Mouse (Mus musculus): ENCODE measurements around the gene Noto. TPM values are rescaled to one million over a fixed set of nuclear protein-coding genes. Genes with fewer than 3 reads are reported as not detected.

Noto gene
- polyA plus RNA-seq, 1 experiment from 2014 or later, result not detected

- Histone ChIP-seq H3K4me2 (ENCODE audit: low read depth, severe bottlenecking) (no peak overlapping the region), H3K36me3 (ENCODE audit: control insufficient read depth, insufficient read depth, low read length) (no peaks in the 10 kb centered on the region), H3K27me3 (ENCODE audit: control insufficient read depth, insufficient read depth, low read length) (no peaks in the 10 kb centered on the region), H3K4me3 (ENCODE audit: low read depth, low read length) (no peak overlapping the region), H3K4me1 (ENCODE audit: control insufficient read depth, insufficient read depth, low read length) (no peaks in the 10 kb centered on the region), H3K9me3 (ENCODE audit: control insufficient read depth, low read length) (no peaks in the 10 kb centered on the region), H3K27ac (replicated peaks; ENCODE audit: low read depth, low read length) (no peak overlapping the region), H3K9ac (ENCODE audit: low read length) (no peak overlapping the region)
- 85% methylated on average over 5 of the region's 5 CpGs for WGBS
- DNase-seq (ENCODE audit: low spot score) (no peak), ATAC-seq (ENCODE audit: insufficient number of reproducible peaks, low FRiP score, low TSS enrichment, low read depth) (no peak)
Measured at GRCm38 (mm10) chr6:85433865-85434264, 10.2 kb downstream of the Noto start.

- no peak overlapping the region for H3K4me3 ChIP-seq (ENCODE audit: low read depth, low read length)
- no peaks in the 10 kb centered on the region for H3K9me3 ChIP-seq (ENCODE audit: control insufficient read depth, low read length)
- H3K4me1 ChIP-seq (ENCODE audit: control insufficient read depth, insufficient read depth, low read length), result no peaks in the 10 kb centered on the region
- no peak overlapping the region for H3K27ac ChIP-seq (replicated peaks; ENCODE audit: low read depth, low read length)
- 88% methylated on average over 1 of the region's 1 CpGs for WGBS
- DNase-seq (ENCODE audit: low spot score) (no peak), ATAC-seq (ENCODE audit: insufficient number of reproducible peaks, low FRiP score, low TSS enrichment, low read depth) (no peak)
- no peak overlapping the region for H3K4me2 ChIP-seq (ENCODE audit: low read depth, severe bottlenecking)
- H3K36me3 ChIP-seq (ENCODE audit: control insufficient read depth, insufficient read depth, low read length), result no peaks in the 10 kb centered on the region
- H3K27me3 ChIP-seq (ENCODE audit: control insufficient read depth, insufficient read depth, low read length), result no peaks in the 10 kb centered on the region
- H3K9ac ChIP-seq (ENCODE audit: low read length), result no peak overlapping the region
Measured at GRCm38 (mm10) chr6:85436204-85436603, 12.5 kb downstream of the Noto start.

GRCm38 (mm10) chr6:85436631-85437030 lies 12.9 kb downstream of the Noto start:
- Histone ChIP-seq H3K4me1 (ENCODE audit: control insufficient read depth, insufficient read depth, low read length) (no peaks in the 10 kb centered on the region), H3K4me2 (ENCODE audit: low read depth, severe bottlenecking) (no peak overlapping the region), H3K9me3 (ENCODE audit: control insufficient read depth, low read length) (no peaks in the 10 kb centered on the region), H3K4me3 (ENCODE audit: low read depth, low read length) (no peak overlapping the region), H3K36me3 (ENCODE audit: control insufficient read depth, insufficient read depth, low read length) (no peaks in the 10 kb centered on the region), H3K27ac (replicated peaks; ENCODE audit: low read depth, low read length) (no peak overlapping the region), H3K9ac (ENCODE audit: low read length) (no peak overlapping the region), H3K27me3 (ENCODE audit: control insufficient read depth, insufficient read depth, low read length) (no peaks in the 10 kb centered on the region)
- WGBS, result 90% methylated on average over 5 of the region's 6 CpGs
- ATAC-seq (ENCODE audit: insufficient number of reproducible peaks, low FRiP score, low TSS enrichment, low read depth) (no peak), DNase-seq (ENCODE audit: low spot score) (no peak)

GRCm38 (mm10) chr6:85441142-85441541 lies 17.5 kb downstream of the Noto start:
- DNase-seq (ENCODE audit: low spot score) (no peak), ATAC-seq (ENCODE audit: insufficient number of reproducible peaks, low FRiP score, low TSS enrichment, low read depth) (no peak)
- Histone ChIP-seq H3K36me3 (ENCODE audit: control insufficient read depth, insufficient read depth, low read length) (peaks cover 5% of the 10 kb centered on the region; the same call in 1 of the 2 replicates), H3K9me3 (ENCODE audit: control insufficient read depth, low read length) (no peaks in the 10 kb centered on the region), H3K27me3 (ENCODE audit: control insufficient read depth, insufficient read depth, low read length) (no peaks in the 10 kb centered on the region), H3K4me3 (ENCODE audit: low read depth, low read length) (no peak overlapping the region), H3K4me2 (ENCODE audit: low read depth, severe bottlenecking) (no peak overlapping the region), H3K27ac (replicated peaks; ENCODE audit: low read depth, low read length) (no peak overlapping the region), H3K4me1 (ENCODE audit: control insufficient read depth, insufficient read depth, low read length) (no peaks in the 10 kb centered on the region), H3K9ac (ENCODE audit: low read length) (no peak overlapping the region)
- WGBS, result 88% methylated on average over 4 of the region's 4 CpGs

- no peaks in the 10 kb centered on the region for H3K9me3 ChIP-seq (ENCODE audit: control insufficient read depth, low read length)
- DNase-seq (ENCODE audit: low spot score) (no peak), ATAC-seq (ENCODE audit: insufficient number of reproducible peaks, low FRiP score, low TSS enrichment, low read depth) (no peak)
- H3K36me3 ChIP-seq (ENCODE audit: control insufficient read depth, insufficient read depth, low read length), result peaks cover 10% of the 10 kb centered on the region
- no peak overlapping the region for H3K9ac ChIP-seq (ENCODE audit: low read length)
- H3K4me2 ChIP-seq (ENCODE audit: low read depth, severe bottlenecking), result no peak overlapping the region
- no peak overlapping the region for H3K27ac ChIP-seq (replicated peaks; ENCODE audit: low read depth, low read length)
- H3K4me3 ChIP-seq (ENCODE audit: low read depth, low read length), result no peak overlapping the region
- H3K27me3 ChIP-seq (ENCODE audit: control insufficient read depth, insufficient read depth, low read length), result no peaks in the 10 kb centered on the region
- 86% methylated on average over 3 of the region's 3 CpGs for WGBS
- no peaks in the 10 kb centered on the region for H3K4me1 ChIP-seq (ENCODE audit: control insufficient read depth, insufficient read depth, low read length)
Measured at GRCm38 (mm10) chr6:85443488-85444233, 20.0 kb downstream of the Noto start.

- Histone ChIP-seq H3K36me3 (ENCODE audit: control insufficient read depth, insufficient read depth, low read length) (peaks cover 10% of the 10 kb centered on the region), H3K4me1 (ENCODE audit: control insufficient read depth, insufficient read depth, low read length) (no peaks in the 10 kb centered on the region), H3K27me3 (ENCODE audit: control insufficient read depth, insufficient read depth, low read length) (no peaks in the 10 kb centered on the region), H3K27ac (replicated peaks; ENCODE audit: low read depth, low read length) (no peak overlapping the region), H3K4me2 (ENCODE audit: low read depth, severe bottlenecking) (no peak overlapping the region), H3K4me3 (ENCODE audit: low read depth, low read length) (no peak overlapping the region), H3K9ac (ENCODE audit: low read length) (no peak overlapping the region), H3K9me3 (ENCODE audit: control insufficient read depth, low read length) (no peaks in the 10 kb centered on the region)
- 91% methylated on average over 8 of the region's 8 CpGs for WGBS
- no peak for DNase-seq (ENCODE audit: low spot score)
- ATAC-seq (ENCODE audit: insufficient number of reproducible peaks, low FRiP score, low TSS enrichment, low read depth), result no peak
Measured at GRCm38 (mm10) chr6:85444266-85444965, 20.7 kb downstream of the Noto start.

- no peak for DNase-seq (ENCODE audit: low spot score)
- ATAC-seq (ENCODE audit: insufficient number of reproducible peaks, low FRiP score, low TSS enrichment, low read depth), result no peak
- Histone ChIP-seq H3K4me3 (ENCODE audit: low read depth, low read length) (no peak overlapping the region), H3K4me1 (ENCODE audit: control insufficient read depth, insufficient read depth, low read length) (no peaks in the 10 kb centered on the region), H3K9ac (ENCODE audit: low read length) (no peak overlapping the region), H3K27ac (replicated peaks; ENCODE audit: low read depth, low read length) (no peak overlapping the region), H3K9me3 (ENCODE audit: control insufficient read depth, low read length) (no peaks in the 10 kb centered on the region), H3K27me3 (ENCODE audit: control insufficient read depth, insufficient read depth, low read length) (no peaks in the 10 kb centered on the region), H3K4me2 (ENCODE audit: low read depth, severe bottlenecking) (no peak overlapping the region), H3K36me3 (ENCODE audit: control insufficient read depth, insufficient read depth, low read length) (peaks cover 10% of the 10 kb centered on the region)
- WGBS, result 81% methylated on average over 5 of the region's 5 CpGs
Measured at GRCm38 (mm10) chr6:85445286-85445685, 21.6 kb downstream of the Noto start.

- peaks cover 10% of the 10 kb centered on the region for H3K36me3 ChIP-seq (ENCODE audit: control insufficient read depth, insufficient read depth, low read length)
- H3K4me1 ChIP-seq (ENCODE audit: control insufficient read depth, insufficient read depth, low read length), result no peaks in the 10 kb centered on the region; the same call in 1 of the 2 replicates
- H3K4me3 ChIP-seq (ENCODE audit: low read depth, low read length), result no peak overlapping the region
- H3K9ac ChIP-seq (ENCODE audit: low read length), result no peak overlapping the region
- H3K4me2 ChIP-seq (ENCODE audit: low read depth, severe bottlenecking), result no peak overlapping the region
- H3K27me3 ChIP-seq (ENCODE audit: control insufficient read depth, insufficient read depth, low read length), result no peaks in the 10 kb centered on the region
- 78% methylated on average over 6 of the region's 6 CpGs for WGBS
- H3K27ac ChIP-seq (replicated peaks; ENCODE audit: low read depth, low read length), result no peak overlapping the region
- H3K9me3 ChIP-seq (ENCODE audit: control insufficient read depth, low read length), result no peaks in the 10 kb centered on the region
- DNase-seq (ENCODE audit: low spot score) (no peak), ATAC-seq (ENCODE audit: insufficient number of reproducible peaks, low FRiP score, low TSS enrichment, low read depth) (no peak)
Measured at GRCm38 (mm10) chr6:85447351-85447750, 23.7 kb downstream of the Noto start.

Data from limb, embryonic 11.5 days (tissue).